Mouse (Mus musculus): Measurements from ENCODE around the gene Crybb2. TPM values are rescaled to one million over a fixed set of nuclear protein-coding genes. Genes with fewer than 3 reads are reported as not detected.
A peak's percentile ranks its signal among the peaks of the same experiment; 100 is the strongest.

Crybb2 gene
- total RNA-seq, 2 experiments from 2014 or later = not detected

DNA sequence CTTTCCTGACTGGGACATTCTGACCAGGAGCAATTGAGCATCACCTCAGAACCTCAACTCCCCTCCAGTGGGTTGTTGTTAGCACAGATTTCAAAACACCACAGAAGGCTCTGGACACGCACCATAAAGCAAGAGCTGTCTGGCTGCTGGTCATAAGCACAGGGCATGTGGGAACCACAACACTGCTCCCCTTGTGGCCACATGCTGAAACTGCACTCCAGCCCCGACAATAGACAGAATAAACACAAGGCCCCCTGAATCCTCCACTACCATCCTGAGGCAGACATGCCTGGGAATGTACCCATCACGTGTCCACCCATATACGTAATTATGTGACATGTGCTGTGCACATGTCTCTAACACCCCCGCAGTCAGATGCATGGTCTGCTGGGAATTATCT is 21.2 kb upstream of the Crybb2 start:
- peak in 1 of 2 experiments; percentile 55 for DNase-seq (ENCODE audit: extremely low spot score in 1 of 2, low spot score in 1 of 2)

DNA sequence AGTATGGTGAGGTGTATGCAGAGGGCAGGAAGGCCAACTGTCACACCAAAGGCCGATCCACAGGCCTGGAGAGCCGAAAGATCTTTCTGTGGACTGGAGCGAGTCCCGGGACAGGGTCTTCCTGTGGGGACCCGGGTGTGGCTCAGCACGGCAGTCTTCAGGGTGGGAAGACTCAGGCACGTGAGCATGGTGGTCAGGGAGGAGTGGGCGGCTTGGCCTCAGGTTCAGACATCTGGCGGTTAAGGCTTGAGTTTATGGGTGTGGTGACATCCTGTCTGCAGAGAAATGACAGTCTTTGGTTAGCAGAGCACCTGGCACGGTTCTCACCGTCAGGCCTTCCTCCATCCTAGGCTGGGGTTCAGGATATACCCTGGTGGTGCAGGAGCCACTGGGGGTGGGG is 20.8 kb upstream of the Crybb2 start:
- DNase-seq (ENCODE audit: extremely low spot score in 1 of 2, low spot score in 1 of 2) = no peak

DNA sequence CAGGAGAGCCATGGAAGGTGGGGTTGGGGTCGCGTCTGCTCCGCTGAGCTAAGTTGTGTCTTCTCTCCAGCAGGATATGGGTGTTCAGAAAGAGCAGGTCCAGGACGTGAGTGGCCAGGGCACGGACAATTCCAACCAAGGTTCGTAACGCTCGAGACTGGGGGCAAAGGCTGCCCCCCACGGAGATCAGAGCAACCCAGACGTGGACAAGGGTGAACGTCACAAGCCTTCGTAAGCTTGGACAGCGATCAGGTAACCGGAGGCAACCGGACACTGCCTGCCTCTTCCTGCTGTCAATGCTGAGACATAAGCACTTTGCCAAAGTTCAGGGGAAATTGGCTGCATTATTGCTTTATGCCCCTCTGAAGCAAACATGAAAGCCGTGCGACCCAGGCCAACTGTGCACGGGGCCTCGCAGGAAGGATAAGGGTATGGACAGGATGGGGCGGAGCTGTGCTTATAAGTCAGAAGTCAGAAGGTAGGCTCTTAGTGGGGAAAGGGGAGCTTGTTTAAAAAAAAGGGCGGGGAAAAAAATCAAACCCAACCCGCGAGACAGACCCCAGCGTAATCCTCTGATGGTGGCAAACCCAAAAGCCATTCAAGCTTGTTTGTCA is 20.3 kb upstream of the Crybb2 start:
- DNase-seq (ENCODE audit: extremely low spot score in 1 of 2, low spot score in 1 of 2) = no peak

DNA sequence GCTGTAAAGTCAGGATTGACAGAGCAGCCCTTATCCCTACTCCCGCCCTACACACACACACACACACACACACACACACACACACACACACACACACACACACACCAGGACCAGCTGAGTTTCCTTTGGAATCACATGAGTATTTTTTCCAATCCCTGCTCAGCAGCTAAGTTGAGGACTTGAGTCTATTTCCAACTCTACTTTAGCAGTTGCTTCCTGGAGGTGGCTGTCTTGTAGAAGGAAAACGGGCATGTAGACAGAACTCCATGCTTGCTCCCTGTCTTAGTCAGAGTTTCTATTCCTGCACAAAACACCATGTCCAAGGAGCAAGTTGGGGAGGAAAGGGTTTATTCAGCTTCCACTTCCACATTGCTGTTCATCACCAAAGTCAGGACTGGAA is 17.5 kb upstream of the Crybb2 start:
- no peak for DNase-seq (ENCODE audit: extremely low spot score in 1 of 2, low spot score in 1 of 2)

DNA sequence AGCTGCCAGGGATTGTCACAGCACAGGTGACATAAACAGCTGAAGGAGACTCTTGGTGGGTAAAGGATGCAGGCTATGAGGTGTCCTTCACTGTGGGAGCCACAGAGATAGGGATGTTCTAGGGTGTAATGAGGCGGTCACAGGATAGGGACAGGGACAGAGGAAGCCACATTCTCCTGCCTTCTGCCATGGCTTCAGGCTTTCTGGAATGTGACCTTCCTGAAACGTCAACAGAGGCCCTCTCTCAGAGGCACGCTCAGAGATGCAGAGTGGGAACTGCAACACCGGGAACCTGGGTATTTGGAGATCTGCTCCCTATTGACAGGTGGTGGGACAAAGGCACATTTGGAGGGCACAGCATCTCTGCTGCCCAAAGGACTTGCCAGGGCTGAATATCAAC is 17.1 kb upstream of the Crybb2 start:
- DNase-seq (ENCODE audit: extremely low spot score in 1 of 2, low spot score in 1 of 2) = no peak

DNA sequence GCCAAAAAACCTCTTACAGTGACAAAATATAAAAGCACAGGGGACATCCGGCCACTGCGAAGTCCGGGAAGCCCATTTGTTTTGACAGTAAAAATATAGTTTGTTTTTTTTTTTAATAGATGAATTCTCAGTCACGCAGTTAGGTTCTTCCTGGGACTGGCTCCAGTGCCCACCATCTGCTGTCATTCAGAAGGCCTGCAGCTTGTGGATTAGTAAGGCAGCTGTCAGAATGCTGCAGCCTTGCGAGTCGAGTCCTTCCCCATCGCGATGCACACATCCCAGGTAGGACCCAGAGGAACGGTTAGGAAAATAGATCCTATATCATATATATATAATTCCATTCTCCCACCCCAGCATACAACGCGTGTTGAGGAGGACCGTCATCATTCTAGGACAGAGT is 16.5 kb upstream of the Crybb2 start:
- no peak for DNase-seq (ENCODE audit: extremely low spot score in 1 of 2, low spot score in 1 of 2)

DNA sequence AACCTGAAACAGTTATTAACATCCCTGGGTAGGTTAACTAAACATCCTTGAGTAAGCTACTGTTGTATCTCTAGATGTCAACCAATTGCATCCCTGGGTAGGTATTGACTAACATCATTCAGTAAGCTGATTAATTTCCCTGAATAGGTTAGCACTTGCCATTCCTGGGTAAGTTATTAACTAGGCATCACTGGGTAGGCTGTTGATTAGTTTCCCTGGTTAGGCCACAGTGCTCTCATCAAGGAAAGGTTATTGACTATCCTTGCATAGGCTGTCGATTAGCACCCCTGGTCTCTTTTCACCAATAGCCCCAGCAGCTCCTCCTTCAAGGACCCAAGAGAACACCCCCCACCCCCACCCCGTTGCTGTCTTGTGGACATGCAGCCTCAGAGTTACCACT is 16.0 kb upstream of the Crybb2 start:
- no peak for DNase-seq (ENCODE audit: extremely low spot score in 1 of 2, low spot score in 1 of 2)

DNA sequence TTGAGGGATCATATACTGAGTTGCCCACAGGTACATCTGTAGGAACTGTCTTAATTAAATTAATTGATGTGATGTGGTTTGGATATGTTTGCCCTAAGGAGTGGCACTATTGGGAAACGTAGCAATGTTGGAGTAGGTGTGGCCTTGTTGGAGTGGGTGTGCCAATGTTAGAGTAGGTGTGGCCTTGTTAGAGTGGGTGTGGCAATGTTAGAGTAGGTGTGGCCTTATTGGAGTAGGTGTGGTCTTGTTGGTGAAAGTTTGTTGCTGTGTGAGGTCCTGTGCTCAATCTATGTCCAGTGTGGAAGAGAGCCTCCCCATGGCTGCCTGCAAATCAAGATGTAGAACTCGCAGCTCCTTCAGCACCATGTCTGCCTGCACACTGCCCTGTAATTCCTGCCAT is 14.4 kb upstream of the Crybb2 start:
- no peak for DNase-seq (ENCODE audit: extremely low spot score in 1 of 2, low spot score in 1 of 2)

DNA sequence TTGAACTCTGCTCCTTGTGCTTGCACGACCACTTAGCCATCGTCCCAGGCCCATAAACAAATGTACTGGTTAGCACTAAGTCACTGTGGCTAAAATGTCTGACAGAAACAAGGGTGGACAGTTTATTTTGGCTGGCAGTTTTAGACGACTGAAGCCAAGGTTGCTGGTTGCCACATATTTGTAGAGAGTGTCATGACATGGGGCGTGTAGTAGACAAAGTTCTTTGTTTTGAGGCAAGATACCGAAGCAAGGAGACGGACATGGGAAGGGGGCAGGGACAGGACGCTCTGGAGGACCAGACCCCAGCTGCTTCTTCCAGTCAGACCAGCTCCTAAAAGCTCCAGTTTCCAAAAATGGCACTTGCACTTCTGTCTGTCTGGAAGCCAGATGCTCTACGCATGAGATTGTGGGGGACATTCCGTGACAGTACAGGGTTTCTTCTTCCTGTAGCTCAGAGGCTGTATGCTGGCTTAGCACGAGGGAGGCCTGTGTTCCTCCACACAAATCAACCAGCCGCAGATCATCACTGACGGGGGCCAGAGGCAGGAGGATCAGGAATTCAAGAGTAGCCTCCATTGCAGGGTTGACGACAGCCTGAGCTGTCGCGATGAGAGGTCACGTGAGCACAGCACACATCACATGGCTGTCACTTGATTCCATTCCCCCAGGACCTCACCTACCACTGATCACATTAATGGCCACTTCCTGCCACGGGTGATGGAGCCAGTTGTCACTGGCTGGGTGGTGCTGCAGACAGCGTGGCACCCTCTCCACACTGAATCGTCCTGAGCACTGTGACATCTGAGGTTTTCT is 12.6 kb upstream of the Crybb2 start:
- DNase-seq (ENCODE audit: extremely low spot score in 1 of 2, low spot score in 1 of 2) = no peak

DNA sequence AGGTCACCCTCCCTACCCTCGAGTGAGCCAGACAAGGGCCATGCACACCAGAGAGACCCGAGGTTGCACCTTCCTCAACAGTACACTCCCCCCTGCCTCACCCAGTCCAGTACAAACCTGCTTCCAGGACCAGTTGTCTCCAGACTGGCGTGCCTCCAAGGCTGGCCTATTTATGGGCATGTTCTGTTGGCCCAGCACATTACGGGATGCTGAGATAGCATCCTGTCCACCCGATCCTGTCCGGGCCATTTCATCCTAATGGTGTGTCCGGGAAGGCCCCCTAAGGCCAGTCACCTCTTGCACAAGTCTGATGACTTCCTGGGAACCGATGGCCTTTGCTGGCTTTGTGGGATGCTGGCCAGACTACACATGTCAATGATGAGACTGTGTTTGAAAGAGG is 11.5 kb upstream of the Crybb2 start, which contains the start of gene Crybb3:
Gene Crybb3 (minus strand): TSS at position 146 of the 400 bp plus-strand sequence.
- no peak for DNase-seq (ENCODE audit: extremely low spot score in 1 of 2, low spot score in 1 of 2)

DNA sequence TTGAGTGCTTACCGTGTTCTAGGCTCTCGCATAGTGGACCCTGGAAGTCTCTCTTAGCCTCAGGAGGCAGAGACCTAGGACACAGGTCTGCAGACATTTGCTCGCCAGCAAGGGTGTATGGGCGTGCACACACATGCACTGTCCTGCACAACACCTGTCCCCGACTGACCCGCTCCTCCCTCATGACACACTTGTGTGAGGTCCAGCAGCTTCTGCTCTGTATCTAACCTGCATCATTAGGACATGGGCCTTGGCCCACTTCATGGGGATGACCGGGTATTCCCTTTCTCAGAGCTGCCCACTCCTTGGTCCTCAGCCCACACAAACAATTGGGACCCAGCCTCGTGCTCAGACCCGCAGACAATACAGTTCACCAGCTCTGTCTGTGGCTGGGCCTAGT is 11.1 kb upstream of the Crybb2 start:
- DNase-seq (ENCODE audit: extremely low spot score in 1 of 2, low spot score in 1 of 2) = no peak

DNA sequence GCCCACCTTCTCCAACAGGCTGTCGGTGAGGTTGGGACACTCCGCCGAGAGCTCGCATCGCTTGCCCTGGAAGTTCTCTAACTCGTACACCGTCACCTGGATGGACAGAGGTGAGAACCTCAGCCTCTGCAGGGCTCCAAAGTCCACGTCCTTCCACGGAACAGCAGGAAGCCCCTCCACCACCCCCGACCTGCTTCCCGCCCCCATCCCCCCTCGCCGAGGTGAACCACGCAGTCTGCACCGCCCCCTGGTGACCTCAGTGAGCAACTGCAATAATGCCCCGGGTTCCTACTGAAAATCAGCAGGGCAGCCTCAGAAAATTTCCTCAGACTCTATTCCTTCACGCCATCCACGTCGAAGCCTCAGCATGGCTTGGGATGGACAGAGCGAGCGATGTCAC is 9.9 kb upstream of the Crybb2 start:
- DNase-seq (ENCODE audit: extremely low spot score in 1 of 2, low spot score in 1 of 2) = peak in 1 of 2 experiments; percentile 77

DNA sequence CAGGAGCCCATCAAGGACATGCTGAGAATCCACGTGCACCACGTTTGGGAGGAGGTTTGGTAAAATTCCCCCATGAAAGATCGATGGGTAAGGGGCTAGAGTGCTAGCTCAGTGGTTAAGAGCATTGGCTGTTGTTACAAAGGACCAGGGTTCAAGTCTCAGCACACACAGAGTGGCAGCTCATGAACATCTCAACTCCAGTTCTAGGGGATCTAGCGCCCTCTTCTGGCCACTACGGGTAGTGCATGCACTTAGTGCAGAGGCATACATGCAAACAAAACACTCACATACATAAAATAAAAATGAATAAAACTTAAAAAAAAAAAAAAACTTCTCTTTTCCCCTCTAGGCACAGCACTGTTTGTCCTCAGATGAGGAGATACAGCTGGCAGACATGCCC is 8.8 kb upstream of the Crybb2 start:
- no peak for DNase-seq (ENCODE audit: extremely low spot score in 1 of 2, low spot score in 1 of 2)

DNA sequence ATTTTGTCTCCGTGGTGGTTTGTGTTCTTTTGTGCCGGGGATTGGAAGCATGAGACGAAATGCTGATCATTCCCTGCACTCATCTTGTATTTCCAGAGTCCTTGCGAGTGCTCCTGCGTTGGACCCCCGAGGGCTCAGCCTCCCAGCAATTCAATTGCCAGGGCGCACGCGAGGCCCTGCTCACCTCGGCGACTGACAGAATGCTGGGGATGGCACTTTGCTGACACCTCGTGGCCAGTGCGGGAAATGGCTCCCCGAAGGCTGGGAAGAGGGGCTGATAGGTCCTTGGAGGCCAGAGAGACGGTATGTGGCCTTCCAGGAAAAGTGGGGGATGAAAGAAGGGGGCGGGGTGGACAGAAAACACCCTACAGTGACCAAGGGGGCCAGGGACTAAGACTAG is 15.6 kb downstream of the Crybb2 start:
- peak; percentile 83 to 91 for DNase-seq (ENCODE audit: extremely low spot score in 1 of 2, low spot score in 1 of 2)

DNA sequence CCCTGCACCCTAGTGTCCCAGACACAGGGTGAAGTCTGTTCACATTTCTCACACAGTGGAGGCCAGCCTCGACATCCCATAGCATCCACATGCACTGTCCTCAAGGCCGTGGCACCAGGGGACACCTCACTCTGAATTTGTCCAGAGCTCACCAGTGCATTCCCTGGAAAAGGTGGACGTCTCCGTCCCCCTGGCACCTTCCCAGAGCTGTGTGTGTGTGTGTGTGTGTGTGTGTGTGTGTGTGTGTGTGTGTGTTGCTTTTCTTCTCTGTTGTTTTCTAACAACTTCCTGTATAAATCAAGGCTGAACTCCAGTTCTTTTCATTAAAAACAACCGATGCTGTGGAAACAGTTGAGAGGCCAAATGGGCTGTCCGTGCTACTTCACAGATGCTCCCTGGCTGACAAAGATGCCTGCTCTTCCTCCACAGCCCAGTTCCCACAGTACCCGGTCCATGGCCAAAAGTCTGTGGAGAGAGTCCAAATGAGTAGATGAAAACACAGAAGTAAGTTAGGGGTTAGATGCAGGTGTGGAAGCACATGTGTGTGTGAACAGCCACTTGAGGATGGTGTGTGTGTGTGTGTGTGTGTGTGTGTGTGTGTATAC is 19.2 kb downstream of the Crybb2 start:
- no peak for DNase-seq (ENCODE audit: extremely low spot score in 1 of 2, low spot score in 1 of 2)

DNA sequence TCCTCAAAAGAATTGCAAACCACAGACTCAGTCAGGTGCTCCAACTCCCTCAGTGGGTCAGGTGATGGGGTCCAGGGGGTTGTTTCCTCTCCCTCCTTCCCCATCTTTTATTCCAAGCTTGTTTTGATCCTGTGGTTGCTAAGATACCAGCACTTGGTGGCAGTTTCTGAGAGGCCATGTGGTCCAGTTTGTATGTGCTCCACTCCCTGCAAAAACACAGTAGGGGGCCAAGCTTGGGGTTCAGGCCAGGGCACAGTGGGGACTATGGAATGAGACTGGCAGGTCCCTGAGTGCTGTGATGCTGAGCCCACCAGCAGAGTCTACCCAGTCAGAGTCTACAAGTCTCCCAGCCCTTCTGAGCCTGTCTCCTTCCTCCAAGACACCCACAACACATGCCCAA is 20.0 kb downstream of the Crybb2 start:
- no peak for DNase-seq (ENCODE audit: extremely low spot score in 1 of 2, low spot score in 1 of 2)

DNA sequence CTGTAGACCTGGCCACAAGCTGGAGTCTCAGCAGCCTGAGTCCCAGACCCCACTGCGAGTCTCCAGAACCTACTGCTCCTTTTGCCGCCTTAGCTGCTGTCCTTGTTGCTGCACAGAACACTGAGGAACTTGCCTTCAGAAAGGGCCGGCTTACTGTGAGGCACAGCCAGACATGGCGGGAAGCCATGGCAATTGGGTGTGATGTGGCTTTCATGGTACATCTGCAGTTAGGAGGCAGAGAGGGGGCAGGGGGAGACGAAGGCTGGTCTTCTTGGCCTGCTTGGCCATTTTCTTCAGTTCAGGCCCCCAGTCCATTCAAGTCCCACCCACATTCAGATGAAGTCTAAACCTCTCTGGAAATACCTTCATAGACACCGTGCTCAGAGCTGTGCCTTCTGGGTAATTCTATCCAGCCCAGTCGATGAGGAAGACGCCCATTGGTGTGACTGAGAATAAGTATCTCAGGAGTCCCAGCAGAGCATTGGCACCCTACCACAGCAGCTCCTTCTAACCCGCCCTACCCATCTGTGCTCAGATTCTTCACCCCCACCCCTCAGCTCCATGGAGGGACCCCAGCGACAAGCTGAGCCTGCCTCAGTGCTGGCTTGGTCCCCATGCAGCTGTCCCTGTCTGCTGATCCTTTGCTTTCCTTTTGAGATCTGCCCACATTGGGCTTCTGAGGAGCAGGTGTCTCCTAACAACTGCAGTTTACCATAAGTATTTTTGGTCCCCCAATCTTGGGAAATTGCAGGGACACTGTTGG is 24.2 kb downstream of the Crybb2 start:
- DNase-seq (ENCODE audit: extremely low spot score in 1 of 2, low spot score in 1 of 2) = no peak

DNA sequence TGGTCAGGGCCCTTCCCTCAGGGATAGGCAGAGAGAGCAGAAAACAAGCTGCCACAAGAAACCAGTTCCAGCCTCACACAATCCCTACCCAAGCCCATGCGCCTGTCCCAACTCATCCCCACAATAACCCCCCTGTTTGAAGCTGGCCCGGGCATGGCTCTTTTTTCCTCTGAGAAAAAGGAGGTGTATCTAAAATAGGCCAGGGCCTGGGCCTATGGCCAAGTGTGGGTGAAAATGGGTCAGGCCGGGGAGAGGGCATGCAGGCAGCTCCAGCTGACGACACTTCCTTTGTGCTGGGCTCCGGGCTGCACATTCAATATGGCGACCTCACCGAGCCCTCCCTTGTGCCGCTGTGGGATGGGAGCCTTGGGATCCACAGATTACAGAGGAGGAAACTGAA is 26.4 kb downstream of the Crybb2 start:
- peak in 1 of 2 experiments; percentile 45 for DNase-seq (ENCODE audit: extremely low spot score in 1 of 2, low spot score in 1 of 2)

DNA sequence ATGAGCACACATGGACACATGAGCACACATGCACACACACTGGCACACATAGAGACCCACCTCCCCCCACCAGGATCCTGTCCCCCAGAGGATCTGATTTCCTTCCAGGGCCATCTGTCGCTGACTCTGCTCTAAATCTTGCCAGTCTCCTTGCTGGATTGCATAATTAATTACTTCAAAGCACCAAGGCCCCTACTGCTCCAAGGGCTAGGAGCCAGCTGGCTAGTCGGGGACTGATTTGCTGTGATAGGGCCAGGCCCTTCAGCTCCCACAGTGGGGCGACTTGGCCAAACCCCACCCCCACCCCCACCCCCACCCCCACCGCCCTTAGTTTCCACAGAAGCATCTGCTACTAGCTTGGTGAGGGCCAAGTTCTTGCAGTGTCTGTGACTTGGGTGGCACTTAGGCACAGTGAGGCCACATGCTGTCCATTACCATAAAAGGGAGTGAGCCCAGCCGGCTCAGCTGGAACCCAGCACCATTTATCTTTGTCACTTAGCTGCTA is 28.3 kb downstream of the Crybb2 start:
- DNase-seq (ENCODE audit: extremely low spot score in 1 of 2, low spot score in 1 of 2) = peak in 1 of 2 experiments; percentile 52

DNA sequence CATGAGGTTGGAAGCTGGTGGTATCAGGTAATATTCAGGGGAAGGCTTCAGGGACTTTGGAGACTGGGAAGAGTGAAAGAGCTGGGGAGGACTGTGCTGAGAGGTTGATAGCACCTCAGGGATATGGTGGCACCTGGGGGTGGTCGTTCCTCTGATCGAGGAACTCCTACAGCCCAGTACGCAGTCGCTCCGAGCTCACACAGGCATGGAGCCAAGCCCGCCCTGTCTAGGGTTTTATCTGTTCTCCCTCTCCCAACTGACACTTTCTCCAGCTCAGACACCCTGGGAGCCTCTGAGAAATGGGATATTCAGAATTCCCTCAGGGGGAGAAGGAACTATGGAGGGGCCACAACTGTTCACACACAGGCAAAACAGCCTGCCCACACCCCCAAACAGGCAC is 29.1 kb downstream of the Crybb2 start:
- no peak for DNase-seq (ENCODE audit: extremely low spot score in 1 of 2, low spot score in 1 of 2)

DNA sequence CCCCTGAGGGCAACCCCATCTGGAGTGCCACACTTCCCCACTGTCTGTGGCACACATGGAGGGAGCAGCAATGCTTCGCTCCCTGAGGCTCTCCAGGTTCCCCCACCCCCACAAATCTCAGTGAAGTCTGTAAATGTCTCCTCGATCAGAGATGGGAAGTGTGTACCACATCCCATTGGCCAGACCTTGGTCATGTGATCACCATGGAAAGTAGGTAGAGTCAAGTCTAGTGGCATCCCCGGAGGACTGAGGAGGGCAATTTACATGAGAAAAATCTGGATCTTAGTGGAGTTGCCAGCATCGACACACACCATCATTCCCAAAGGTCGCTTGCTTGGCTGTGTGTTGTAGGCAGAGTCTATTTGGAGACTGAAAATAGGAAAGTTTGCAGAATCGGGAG is 31.3 kb downstream of the Crybb2 start:
- no peak for DNase-seq (ENCODE audit: extremely low spot score in 1 of 2, low spot score in 1 of 2)

Measured in layer of hippocampus, postnatal 25 days (tissue).